Mouse (Mus musculus) adrenal gland, postnatal 10 days (tissue): ENCODE data around the gene Rundc3a. TPM values are rescaled to one million over a fixed set of nuclear protein-coding genes. Genes with fewer than 3 reads are reported as not detected.
A peak's percentile ranks its signal among the peaks of the same experiment; 100 is the strongest.
"Not testable (repeated sequence)": the region's sequence is repeated elsewhere in the genome, so short reads cannot be mapped to it uniquely, and the experiment has no call there.

Source experiments
- DNase-seq: peaks from one replicate; pipeline ENCODE4 v3.0.0; 2021; ENCODE audit warnings: mixed read lengths
- long read RNA-seq, 2 experiments: library from polyadenylated mRNA; stranded (forward); transcript quantifications; one replicate each; pipeline ENCODE4 v2.0.0; 2021
- total RNA-seq, 2 experiments: library from RNA; stranded (reverse); gene quantifications; 2 replicates each; pipeline ENCODE4 v1.2.3; 2021

Rundc3a gene
- 10 to 100 TPM; 21.2 to 34.3 TPM for total RNA-seq
- long read RNA-seq, experiment 1, transcript Rundc3a-201 (11 exons, 2,046 nt): major isoform, 37 of 60 reads
- long read RNA-seq, experiment 1, partial matches to known transcripts: 5 of 60 reads
- long read RNA-seq, experiment 1, other reads (novel, unspliced or antisense): 18 of 60 reads
- long read RNA-seq, experiment 2, transcript Rundc3a-201 (11 exons, 2,046 nt): major isoform, 14 of 24 reads
- long read RNA-seq, experiment 2, partial matches to known transcripts: 1 of 24 reads
- long read RNA-seq, experiment 2, other reads (novel, unspliced or antisense): 9 of 24 reads

DNA sequence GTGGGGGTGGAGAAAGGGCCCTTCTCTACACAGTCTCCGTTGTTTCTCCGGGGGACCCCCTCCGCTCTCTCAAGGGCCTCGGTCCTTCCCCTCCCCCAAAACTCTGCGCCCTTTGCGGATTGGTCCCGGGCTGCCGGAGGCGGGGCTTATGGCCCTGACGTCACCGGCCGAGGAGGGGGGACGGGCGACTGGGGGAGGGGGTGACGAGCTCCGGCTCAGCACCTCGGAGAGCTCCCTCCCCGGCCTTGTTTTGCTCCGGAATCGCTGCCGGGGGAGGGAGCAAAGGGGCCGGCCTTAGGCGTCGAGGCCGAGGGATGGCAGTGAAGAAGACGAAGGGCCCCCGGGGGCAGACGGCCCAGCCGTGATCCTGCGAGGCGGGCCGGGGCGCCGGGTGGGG lies at the start of gene Rundc3a:
Gene Rundc3a (plus strand): TSS at position 166 of the 397 bp plus-strand sequence.
- peak; percentile 95 for DNase-seq

DNA sequence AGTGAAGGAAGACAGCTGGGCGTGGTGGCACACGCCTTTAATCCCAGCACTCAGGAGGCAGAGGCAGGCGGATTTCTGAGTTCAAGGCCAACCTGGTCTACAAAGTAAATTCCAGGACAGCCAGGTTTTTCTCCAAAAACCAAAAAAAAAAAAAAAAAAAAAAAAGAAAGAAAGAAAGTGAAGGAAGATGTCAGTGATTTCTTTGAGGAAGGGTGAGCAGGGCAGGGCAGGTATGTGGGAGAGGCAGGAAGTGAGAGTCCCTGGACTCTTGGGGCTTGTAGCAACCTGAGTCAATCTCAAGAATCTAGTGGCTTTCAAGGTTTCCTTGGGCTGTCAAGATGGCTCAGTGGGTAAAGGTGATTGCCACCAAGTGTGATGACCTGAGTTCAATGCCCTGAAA lies 48.7 kb upstream of the Rundc3a start:
- no peak for DNase-seq

DNA sequence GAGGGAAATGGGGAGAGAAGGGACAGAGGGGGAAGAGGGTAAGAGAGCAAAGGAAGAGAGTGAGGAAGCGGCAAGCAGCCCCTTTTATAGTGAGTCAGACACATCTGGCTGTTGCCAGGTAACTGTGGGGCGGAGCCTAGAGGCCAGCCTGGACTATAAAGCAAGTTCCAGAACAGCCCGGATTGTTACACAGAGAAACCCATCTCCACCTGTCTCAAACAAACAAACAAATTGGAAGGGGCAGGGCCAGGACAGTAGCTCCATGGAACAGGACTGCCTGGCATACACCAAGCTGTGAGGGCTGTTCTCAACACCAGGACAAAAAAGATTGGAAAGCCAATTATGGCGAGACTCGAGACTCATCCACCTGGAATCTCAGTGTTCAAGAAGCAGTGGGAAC lies 46.3 kb upstream of the Rundc3a start:
- DNase-seq: no peak

- DNase-seq: no peak
Measured at GRCm38 (mm10) chr11:102347683-102348082, 45.5 kb upstream of the Rundc3a start.

GRCm38 (mm10) chr11:102348101-102348585 lies 45.1 kb upstream of the Rundc3a start:
- no peak for DNase-seq

DNA sequence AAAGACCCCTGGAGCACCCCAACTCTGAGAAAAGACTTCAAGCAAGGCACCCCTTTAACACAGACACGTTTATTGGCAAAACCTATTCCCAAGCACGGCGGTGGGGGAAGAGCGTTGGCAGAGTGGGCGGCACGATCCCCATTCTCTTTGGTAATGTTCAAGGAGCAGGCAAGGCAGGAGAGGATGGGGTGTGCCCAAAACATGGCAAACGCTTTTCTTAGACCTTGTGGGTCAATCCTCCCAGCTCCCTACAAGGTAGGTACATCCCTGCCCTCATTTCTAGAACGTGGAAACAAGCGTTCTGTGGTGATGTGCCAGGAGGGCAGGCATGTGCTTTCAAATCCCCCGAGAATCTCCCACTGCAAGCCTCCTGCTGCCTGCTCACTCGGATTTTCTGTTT lies 44.4 kb upstream of the Rundc3a start:
- no peak for DNase-seq

DNA sequence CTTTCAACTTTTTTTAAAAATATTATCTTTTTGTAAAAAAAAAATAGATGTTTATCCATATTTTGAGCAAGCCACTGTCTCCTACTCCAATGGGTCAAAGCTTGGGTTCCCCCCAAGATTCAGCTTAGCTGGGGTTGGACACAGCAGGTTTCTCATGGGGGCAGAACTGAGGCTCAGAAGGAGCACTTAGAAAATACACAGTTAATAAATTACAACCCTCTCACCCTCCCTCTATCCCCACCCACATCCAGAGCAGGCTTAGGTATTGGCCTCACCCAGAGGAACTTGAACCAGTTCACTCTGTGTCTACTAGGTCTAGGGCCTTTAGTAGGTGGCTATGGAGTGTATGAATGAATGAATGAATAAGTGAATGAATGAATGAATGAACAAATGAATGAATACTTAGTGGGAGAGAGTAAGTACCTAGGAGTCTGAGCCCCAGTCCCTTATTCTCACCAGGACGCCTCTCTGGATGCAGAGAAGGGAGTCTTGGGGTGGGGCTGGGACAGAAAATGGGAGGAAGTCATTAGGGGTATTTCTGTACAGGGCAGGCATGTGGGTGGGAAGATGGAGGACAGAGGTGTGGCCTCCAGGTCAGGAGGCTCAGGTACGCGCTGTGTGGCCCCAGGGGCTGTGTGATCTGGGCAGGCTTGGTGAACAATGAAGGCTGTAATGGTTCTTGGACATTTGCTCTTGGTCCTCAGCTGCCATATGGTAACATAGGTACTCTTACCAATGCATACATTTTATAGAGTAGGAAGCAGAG lies 43.8 kb upstream of the Rundc3a start:
- no peak for DNase-seq

GRCm38 (mm10) chr11:102350416-102350815 lies 42.8 kb upstream of the Rundc3a start:
- DNase-seq: no peak

- DNase-seq: no peak
Measured at GRCm38 (mm10) chr11:102350981-102351523, 42.2 kb upstream of the Rundc3a start.

- no peak for DNase-seq
Measured at GRCm38 (mm10) chr11:102352378-102352777, 40.8 kb upstream of the Rundc3a start.

DNA sequence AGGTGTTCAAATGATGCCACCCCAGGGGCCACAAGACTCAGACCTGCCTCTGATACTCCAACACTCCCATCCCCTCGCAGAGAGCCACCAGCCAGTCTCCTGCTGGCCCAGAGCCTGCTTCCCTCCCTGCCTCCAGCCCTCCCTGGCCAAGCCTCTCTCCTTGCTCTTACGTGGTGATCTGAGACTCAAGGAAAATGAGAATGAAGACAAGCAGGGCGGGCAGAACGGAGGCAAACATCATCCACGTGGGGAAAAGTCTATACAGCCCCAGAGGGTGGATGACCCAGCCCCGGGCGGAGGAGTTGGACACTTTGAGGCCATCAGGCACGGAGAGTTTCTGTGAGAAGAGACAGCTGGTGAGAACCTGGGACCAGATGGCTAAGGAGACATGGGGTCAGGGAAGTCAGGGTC lies 40.2 kb upstream of the Rundc3a start:
- DNase-seq: no peak

DNA sequence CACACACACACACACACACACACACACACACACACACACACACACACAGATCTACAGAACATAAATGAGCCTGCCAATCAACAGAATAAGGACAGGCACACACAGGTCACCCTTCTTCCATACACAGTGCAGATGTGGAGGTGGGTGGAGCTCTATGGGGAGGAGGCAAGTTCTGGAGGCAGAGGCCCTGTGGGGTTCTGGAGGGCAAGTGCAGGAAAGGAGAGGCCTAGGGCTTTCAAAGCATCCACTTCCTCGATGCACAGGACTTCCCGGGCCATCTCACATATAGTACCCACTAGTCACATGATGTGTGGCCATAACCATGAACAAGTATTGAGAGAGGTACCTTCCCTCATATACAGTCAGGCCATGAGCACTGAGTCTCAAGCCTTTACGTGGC lies 37.7 kb upstream of the Rundc3a start:
- DNase-seq: no peak

GRCm38 (mm10) chr11:102356190-102356589 lies 37.0 kb upstream of the Rundc3a start:
- DNase-seq: no peak

DNA sequence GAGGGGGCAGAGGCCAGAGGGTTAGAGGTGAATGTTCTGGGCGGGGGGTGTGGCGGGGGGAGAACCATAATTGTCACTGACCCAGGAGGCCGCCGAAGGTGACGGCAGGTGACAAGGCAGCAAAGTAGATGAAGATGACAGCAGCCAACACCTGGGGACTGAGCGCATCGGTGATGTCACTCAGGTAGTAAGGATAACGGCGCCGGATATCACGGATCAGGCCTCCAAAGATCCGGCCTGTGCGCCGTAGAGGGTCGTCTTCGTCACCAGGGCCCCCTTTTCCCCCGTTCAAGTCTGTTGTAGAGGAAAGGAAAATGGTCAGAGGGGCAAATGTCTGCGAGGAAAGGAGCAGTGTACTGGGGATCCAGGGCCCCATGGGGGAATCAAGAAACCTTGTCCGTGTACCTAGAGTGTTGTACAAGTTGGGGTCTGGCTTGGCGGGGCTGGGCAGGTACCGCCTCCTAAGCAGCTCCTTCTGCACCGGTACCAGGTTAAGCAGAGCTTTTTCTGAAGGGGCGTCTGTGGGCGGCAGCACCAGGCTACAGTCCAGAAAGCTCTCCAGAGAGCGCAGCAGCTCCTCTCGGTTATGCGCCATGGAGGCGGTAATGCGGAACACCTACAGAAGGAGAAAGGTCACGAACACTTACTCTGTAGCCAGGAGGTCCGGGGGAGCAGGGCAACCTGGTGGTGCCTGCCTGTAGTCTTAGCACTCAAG lies 36.4 kb upstream of the Rundc3a start:
- DNase-seq: no peak

- no peak for DNase-seq
Measured at GRCm38 (mm10) chr11:102358365-102358764, 34.8 kb upstream of the Rundc3a start.

DNA sequence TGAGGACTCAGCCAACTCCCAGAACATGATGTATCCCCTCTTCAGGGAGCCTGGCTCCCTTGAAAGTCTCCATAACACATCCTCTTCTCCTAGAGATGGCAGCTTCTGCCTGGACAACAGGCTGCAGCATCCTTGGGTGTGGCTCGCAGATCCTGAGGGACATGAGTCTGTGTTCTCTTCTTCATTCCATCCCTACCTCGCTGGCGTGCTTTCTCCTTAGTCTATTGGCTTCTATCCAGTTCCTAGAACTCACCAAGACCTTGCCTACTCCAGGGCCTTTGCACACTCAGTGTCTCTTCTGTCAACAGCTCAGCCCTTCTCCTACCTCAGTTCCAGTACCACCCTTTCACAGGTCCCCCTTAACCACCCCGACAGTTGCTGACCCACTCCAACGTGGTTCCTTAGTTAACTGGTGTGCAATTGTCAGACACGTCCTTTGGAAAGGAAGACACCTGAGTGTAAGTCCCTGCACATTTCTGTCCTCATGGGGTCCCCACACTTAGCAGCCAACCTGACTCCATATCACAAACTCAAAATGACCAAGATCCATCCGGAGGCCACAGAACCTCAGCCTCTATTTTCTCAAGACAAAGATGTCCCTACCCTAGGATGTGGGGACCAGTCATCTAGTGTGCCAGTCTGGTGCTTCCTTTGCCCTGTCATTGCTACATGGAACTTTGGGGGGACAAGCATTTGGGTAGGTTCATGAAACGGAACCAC lies 31.3 kb upstream of the Rundc3a start:
- DNase-seq: no peak

DNA sequence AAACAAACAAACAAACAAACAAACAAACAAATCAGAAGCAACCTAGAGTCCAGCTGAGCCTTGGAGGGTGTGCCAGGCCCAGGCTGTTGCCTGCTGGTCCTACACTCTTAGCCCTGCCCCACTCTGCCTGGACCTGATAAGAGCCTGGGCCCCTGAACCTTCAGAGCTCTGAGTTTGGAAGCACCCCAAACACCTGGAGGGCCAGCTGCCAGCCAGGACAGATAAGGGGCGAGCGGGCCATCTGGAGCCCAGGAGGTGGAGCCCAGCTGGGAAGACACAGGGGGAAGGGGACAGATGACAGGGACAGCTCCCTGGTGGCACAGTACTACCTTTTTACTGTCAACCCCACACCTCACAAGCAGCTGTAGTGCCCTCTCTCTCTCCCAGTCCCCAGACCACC lies 29.6 kb upstream of the Rundc3a start:
- DNase-seq: no peak

DNA sequence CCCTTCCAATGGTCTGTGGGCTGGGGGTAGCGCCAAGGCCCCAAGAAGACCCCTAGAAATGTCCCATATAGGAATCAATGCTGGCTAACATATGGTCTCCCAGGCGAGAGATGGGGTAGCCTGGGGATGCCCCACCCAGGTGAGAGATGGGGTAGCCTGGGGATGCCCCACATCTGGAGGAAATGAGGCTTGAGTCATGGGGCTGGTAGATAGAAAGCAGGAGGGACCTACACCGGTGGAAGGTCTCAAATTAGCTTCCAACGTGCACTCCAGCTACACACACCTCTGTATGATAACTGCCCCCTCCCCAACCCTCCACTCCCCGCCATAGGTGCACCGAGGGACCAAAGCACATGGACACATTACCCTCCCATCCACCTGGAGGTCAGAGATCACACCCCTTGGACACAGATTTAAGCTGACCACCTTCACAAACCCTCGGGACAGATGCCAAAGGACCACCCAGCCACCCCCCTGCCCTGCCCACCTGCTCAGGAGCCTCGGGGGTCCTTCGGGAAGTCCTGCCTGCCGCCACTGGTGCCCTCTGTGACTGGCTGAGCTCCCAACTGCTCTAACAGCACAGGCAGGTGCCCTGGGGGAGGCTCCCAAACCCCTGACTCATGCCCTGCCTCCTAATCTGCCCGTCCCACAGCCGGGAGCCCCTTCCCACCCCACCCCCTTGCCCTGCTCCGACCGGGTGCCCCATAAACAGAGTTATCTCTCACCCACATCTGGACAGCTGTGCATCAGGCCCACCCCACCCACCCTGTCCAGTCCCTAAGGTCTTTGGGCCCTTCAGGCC lies 28.4 kb upstream of the Rundc3a start:
- DNase-seq: no peak

DNA sequence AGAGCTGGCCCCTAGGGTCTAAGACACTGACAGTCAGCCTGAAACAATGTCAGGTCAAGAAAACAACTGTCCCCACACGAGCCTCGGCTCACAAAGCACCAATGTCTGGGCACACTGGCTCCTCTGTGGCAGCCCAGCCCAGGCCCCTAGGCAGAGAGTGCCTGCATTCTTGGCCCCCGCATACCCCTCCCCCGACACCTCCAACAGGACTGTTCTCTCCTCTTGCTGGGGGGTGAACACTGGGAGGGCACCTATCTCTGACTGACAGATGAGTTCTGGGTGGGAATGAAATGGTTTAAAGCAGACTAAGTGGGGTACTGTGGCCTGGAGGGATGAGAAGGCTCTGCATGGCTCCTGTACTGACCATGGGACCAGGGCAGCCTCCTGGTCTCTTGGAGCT lies 27.5 kb upstream of the Rundc3a start:
- DNase-seq: no peak

- DNase-seq: not testable (repeated sequence)
Measured at GRCm38 (mm10) chr11:102366103-102366502, 27.1 kb upstream of the Rundc3a start, which contains the start of gene Slc4a1. Gene Slc4a1 (minus strand): TSS chr11:102366203.
